11 mouse cellular contexts compared by ENCODE assay signal in genomic region chr11:62106401-62106871, GRCm38 (mm10).
DNase-seq lines count a peak whose midpoint lies in the region; ATAC-seq lines count a peak whose summit lies in the region.
"Had no signal": no experiment of that assay in that cellular context is flagged by ENCODE, and none has a peak within 500 bp of the region (broad histone marks: within the 10 kb centered on the region; RNA-seq: fewer than 3 reads in every experiment).

No protein-coding gene starts in this region.

- WGBS in heart, embryonic 11.5 days (ENCODE audit: insufficient replicate concordance): 68% methylated on average over 1 of the region's 1 CpGs
- WGBS in forebrain, embryonic 14.5 days: 72% methylated on average over 1 of the region's 1 CpGs
- 53% methylated on average over 1 of the region's 1 CpGs for WGBS in neural tube, embryonic 14.5 days

- no peak for DNase-seq in heart, postnatal 36 days
- DNase-seq in forebrain, embryonic 14.5 days (ENCODE audit: low spot score): peak; percentile 18
- DNase-seq in layer of hippocampus, postnatal 36 days: peak; percentile 24 to 32
- DNase-seq in gastrocnemius, adult 18-20 months (ENCODE audit: low spot score): no peak
- no peak for DNase-seq in MN1 (ENCODE audit: low spot score)
- no peak for DNase-seq in testis, postnatal 10 days (ENCODE audit: low spot score)
- DNase-seq: adrenal gland, adult 8-10 months; kidney, adult 9 months had no signal

- no peaks in the 10 kb centered on the region for H3K36me3 ChIP-seq in heart, embryonic 11.5 days (ENCODE audit: control insufficient read depth, insufficient read depth, low read length)
- H3K36me3 ChIP-seq in forebrain, embryonic 14.5 days (ENCODE audit: control insufficient read depth, insufficient read depth, low read length): no peaks in the 10 kb centered on the region
- H3K36me3 ChIP-seq in neural tube, embryonic 14.5 days (ENCODE audit: control insufficient read depth, insufficient read depth, low read length): no peaks in the 10 kb centered on the region

- no peak overlapping the region for H3K9ac ChIP-seq in heart, embryonic 11.5 days (ENCODE audit: low read depth, low read length)
- no peak overlapping the region for H3K9ac ChIP-seq in forebrain, embryonic 14.5 days (ENCODE audit: low read length)
- H3K9ac ChIP-seq in neural tube, embryonic 14.5 days (replicated peaks; ENCODE audit: low read depth, low read length): no peak overlapping the region

- H3K4me2 ChIP-seq in heart, embryonic 11.5 days: no peak overlapping the region
- no peak overlapping the region for H3K4me2 ChIP-seq in forebrain, embryonic 14.5 days (ENCODE audit: low read length)
- no peak overlapping the region for H3K4me2 ChIP-seq in neural tube, embryonic 14.5 days (ENCODE audit: low read depth, low read length)

- H3K9me3 ChIP-seq in heart, embryonic 11.5 days (replicated peaks; ENCODE audit: control insufficient read depth, low read length): no peaks in the 10 kb centered on the region
- no peaks in the 10 kb centered on the region for H3K9me3 ChIP-seq in forebrain, embryonic 14.5 days (replicated peaks; ENCODE audit: control insufficient read depth, low read length)
- H3K9me3 ChIP-seq in neural tube, embryonic 14.5 days (ENCODE audit: control insufficient read depth, low read length): no peaks in the 10 kb centered on the region

- intact Hi-C loops in heart, postnatal 36 days (cut with DNase I): no loop called here

- ATAC-seq in heart, embryonic 11.5 days (replicated peaks; ENCODE audit: insufficient number of reproducible peaks, low FRiP score, low TSS enrichment): no peak
- ATAC-seq in forebrain, embryonic 14.5 days: no peak
- peak; percentile 83; the same call in 1 of the 2 replicates for ATAC-seq in neural tube, embryonic 14.5 days (ENCODE audit: low read depth)

- H3K27ac ChIP-seq in heart, embryonic 11.5 days (ENCODE audit: low read depth, low read length): peak overlapping the region; percentile 16; the same call in 1 of the 2 replicates
- no peak overlapping the region for H3K27ac ChIP-seq in forebrain, embryonic 14.5 days (ENCODE audit: low read depth, low read length)
- peak overlapping the region; percentile 60 for H3K27ac ChIP-seq in neural tube, embryonic 14.5 days (ENCODE audit: low read depth, low read length)
- H3K27ac ChIP-seq: macrophage had no signal

- H3K4me3 ChIP-seq in heart, embryonic 11.5 days (ENCODE audit: low read depth, low read length): no peak overlapping the region
- H3K4me3 ChIP-seq in forebrain, embryonic 14.5 days (ENCODE audit: low read depth, low read length): no peak overlapping the region
- no peak overlapping the region for H3K4me3 ChIP-seq in neural tube, embryonic 14.5 days (ENCODE audit: low read depth, low read length)

- no peaks in the 10 kb centered on the region for H3K27me3 ChIP-seq in heart, embryonic 11.5 days (ENCODE audit: control insufficient read depth, insufficient read depth, low read length)
- H3K27me3 ChIP-seq in forebrain, embryonic 14.5 days (replicated peaks; ENCODE audit: control insufficient read depth, insufficient read depth, low read length): no peaks in the 10 kb centered on the region
- H3K27me3 ChIP-seq in neural tube, embryonic 14.5 days (ENCODE audit: control insufficient read depth, insufficient read depth, low read length): no peaks in the 10 kb centered on the region

- H3K4me1 ChIP-seq in heart, embryonic 11.5 days (ENCODE audit: control insufficient read depth, insufficient read depth, low read length): peaks cover 8% of the 10 kb centered on the region
- no peaks in the 10 kb centered on the region for H3K4me1 ChIP-seq in forebrain, embryonic 14.5 days (ENCODE audit: control insufficient read depth, insufficient read depth, low read length)
- H3K4me1 ChIP-seq in neural tube, embryonic 14.5 days (ENCODE audit: control insufficient read depth, insufficient read depth, low read length): no peaks in the 10 kb centered on the region

Comparison
In these comparisons a context has a peak if more than half of its experiments do, and no peak if none do; other contexts are left out.
1. DNase-seq: peak in forebrain, embryonic 14.5 days (single experiment) and layer of hippocampus, postnatal 36 days (2 of 2); none in heart, postnatal 36 days (0 of 2), gastrocnemius, adult 18-20 months (single experiment), MN1 (single experiment) and testis, postnatal 10 days (single experiment).